Mouse (Mus musculus) adrenal gland, adult 18-20 months (tissue): Measurements from ENCODE around the gene Bms1. TPM values are rescaled to one million over a fixed set of nuclear protein-coding genes. Genes with fewer than 3 reads are reported as not detected.

Experiments used
- DNase-seq, 2 experiments: peaks; one replicate each; pipeline ENCODE4 v3.0.0; 2021 to 2022; ENCODE audit warnings: low spot score in 2 of 2
- long read RNA-seq, 2 experiments: library from polyadenylated mRNA; stranded (forward); transcript quantifications; one replicate each; pipeline ENCODE4 v2.0.0; 2021
- total RNA-seq, 2 experiments: library from RNA; stranded (reverse); gene quantifications; 1 replicate in 1 of 2; 2 replicates in 1 of 2; pipeline ENCODE4 v1.2.3; 2021

The Bms1 gene
- 10 to 100 TPM; 23.9 to 32.7 TPM for total RNA-seq
- long read RNA-seq, experiment 1, full-length matches to known transcripts: 12 of 21 reads
- long read RNA-seq, experiment 1, partial matches to known transcripts: 3 of 21 reads
- long read RNA-seq, experiment 1, other reads (novel, unspliced or antisense): 6 of 21 reads
- long read RNA-seq, experiment 2, full-length matches to known transcripts: 24 of 33 reads
- long read RNA-seq, experiment 2, partial matches to known transcripts: 6 of 33 reads
- long read RNA-seq, experiment 2, other reads (novel, unspliced or antisense): 3 of 33 reads

DNA sequence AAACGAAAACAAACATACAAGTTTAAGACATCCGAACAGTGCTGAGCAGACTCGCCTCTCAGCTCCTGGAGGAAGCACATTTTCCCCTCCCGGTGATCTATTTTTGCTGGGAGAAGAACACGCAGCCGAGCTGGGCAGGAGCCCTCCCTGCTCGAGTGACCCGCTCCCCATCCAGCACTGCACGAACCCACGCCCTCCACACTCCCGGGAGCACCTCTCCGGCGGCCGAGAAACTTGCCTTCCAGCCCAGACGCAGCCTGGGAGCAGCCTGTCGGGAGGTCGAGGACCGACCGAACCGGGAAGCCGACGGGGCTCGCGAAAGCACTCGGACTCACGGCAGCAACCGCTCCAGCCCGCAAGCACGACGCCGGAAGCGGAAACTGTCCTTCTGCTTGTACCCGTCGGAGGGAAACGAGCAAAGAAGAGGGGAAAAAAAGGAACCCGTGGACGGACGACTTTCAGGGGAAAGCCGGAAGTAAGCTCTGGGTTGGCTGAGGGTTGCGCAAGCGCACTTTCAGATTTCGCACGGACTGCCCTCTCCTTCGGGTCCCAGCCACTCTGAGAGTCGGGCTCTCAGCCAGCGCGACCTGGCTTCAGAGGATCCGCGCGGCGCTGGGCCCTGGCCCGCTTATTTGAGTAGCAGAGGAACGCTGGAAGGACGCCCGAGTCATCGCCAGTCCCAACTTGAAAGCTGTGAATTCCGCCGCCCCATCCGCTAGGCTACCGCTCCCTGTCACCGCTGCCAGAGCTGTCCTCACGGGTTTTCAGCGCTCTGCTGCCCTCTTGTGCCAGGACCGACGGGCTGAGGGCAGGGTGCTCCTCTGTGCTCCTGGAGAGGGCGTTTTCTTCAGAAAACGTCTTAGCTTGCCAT lies at the start of gene Bms1:
TSS of gene Bms1 (minus strand) at position 425 of the 871 bp plus-strand sequence.
- peak; percentile 85 to 87 for DNase-seq

DNA sequence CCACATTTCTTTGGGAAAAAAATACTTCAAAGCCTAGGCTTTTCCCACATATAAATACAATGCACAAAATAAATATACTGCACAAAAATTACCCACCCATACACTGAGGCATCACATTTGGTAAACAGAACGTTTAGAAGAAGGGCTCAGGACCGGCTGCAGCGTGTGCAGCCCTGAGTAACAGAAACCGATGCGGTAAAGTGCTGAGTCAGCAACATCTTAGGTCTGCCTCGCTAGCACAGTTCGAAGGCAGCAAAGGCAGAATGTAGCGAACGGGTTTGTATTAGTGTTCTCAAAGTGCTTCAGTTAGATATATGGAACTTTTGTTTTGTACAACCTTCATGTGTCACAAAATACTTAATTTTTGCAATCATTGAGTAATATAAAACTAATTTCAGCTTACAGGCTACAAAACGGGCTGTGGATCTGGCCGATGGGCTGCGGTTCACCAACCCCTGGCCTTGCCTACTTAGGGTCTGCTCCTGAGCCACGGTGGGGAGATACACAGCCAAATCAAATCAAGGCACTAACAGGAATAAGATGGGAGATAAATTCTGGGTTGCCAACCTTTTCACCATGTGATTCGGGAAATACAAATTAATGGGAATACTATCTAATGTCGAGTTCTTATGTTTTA lies 42.9 kb upstream of the Bms1 start:
- DNase-seq: no peak

DNA sequence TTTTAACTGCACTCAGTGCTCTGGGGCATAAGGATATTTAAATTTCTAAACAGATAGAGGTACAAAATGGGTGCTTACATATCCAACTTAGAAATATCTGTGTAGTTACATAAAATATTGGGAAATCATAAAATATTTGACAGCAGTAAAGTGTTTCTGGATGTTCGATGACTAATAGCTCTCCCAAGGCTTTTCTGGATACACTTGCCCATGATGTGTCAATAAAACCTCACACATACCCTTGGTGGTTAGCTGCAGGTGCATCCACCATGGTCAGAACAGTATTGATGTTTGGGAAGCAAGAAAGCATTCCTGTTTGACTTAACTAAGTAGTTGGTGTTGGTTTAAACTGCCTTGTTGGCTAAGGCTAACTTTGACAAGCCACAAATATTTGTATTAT lies 38.5 kb upstream of the Bms1 start:
- no peak for DNase-seq

DNA sequence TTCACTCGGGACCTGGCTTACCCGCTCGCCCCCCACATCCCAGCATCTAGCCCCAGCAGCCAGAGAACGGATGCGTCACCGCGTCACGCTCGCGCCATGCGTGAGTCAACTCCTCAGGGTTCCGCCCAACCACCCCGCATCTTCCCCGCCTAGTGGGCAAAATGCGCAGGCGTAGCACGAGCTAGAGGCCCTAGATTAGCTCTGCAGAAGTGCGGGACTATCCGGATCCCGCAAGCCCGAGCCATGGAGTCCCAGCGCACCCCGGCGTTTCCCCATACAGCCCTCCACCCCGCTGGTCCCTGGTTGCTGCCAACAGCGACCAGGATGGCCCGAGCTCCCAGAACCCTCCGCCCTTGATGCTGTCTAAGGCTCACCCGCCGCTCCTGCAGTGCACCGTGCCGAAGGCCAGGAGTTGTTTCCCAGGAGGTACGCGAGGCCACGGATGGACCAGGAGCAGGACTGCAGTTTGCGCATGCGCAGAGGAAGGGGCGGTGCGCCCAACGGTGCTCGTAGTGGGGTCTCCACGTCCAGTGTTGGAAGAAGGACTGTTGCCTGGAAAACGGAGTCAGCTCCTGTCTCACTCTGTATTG lies 35.9 kb upstream of the Bms1 start, which contains the start of gene Zfp248:
TSS of gene Zfp248 (minus strand) at position 487 of the 590 bp plus-strand sequence.
- DNase-seq: peak; percentile 88 to 89

DNA sequence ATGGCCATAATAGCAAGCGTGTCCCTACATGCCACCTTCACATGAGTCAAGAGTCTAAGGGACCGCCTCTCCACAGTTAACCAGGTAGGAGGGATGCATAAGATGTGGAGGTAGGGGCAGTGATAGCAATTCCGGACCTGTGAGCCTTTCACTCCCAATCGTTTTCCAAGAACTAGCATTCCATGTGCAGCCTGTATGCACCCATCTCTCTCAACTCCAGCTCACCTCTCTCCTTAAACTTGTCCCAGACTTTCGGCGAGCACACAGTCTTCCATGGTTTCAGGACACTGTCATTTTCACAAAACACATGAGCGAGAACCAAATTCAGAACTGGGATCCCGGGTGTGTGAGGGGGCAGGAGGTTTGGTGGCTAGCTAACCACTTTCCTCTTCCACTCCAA lies 35.2 kb upstream of the Bms1 start:
- peak in 1 of 2 experiments; percentile 6 for DNase-seq

DNA sequence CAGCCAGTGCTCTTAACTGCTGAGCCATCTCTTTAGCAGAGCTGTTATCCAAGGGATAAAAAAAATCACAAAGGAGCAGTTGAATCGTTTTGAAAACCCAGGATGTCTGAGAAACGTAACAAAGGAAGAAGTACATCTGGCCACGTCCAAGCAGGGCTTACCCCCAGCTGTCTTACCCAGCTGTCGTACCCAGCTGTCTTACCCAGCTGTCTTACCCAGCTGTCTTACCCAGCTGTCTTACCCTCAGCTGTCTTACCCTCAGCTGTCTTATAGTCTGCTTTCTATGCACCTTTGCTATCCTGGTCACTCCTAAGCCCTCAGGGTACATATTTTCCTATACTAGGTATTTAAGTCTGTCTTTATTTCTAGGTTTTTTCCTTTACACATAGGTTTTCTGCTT lies 12.2 kb upstream of the Bms1 start:
- DNase-seq: no peak

DNA sequence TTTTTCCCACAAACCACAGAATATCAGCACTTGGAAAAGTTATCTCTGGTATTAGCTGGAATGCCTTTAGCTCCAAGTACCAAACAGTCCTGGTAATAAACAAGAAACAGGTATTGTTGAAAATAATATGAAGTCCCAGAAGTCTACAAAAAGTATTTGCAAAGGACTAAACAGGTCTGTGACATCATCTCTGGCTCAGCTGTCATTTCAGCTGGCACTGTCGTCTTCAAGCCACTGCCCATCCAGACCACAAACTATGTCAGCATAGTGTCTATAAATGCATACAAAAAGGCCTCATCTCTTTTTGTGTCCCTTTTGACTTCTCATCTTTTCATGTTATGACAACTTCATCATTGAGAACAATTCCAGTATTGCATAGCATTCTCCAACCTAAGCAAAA lies 7.4 kb upstream of the Bms1 start:
- DNase-seq: no peak

DNA sequence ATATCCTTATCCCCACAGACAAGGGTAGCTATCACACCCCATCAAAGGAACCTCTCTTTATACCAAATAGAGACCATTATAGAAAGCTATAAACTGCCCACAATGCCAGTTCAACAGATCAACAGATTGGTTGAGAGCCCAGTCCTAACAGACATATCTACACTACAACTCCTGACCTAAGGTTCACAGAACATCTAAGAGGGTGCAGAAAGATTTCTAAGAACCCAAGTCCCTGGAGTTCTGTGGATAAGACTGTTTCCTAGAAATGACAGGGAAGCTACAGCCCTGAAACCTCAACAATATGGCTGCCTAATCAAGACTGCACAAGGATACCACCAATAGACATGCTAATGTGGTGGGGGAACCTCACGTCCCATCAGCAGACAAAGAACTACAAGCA lies 8.8 kb downstream of the Bms1 start:
- DNase-seq: no peak

DNA sequence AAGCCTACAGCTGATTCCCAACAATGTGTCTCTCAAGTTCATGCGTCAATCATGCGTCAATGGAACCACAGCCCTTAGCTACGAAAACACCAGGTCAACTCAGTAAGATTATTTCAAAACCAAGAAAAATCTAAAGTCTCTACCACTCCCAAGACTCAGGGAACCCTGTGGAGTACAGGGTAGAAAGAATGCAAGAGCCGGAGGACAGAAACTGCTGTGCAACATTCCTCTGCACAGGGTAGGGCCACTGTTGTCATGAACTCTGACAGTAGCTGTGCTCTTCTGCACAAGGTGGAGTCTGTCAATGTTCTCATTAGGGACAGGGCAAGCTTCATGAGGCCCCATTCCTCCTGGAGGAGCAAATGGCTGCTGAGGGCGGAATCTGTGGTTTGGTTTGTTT lies 10.8 kb downstream of the Bms1 start:
- DNase-seq: no peak

DNA sequence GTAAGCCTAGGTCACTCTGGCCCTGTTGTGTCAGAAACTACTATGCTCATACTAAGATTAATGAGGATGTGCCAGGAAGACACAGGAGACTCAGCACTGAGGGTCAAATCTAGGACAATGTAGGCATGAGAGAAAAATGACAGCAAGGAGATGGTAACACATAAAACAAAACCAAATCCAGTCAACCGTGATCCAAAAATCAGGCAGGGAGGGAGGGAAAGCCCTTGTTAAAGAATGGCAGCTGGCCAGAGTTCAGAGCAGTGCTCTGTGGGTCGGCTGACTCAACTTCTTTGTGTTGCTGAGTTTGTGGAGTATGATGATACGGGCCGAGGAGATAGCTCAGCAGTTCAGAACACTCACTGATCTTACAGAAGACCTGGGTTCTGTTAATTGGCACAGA lies 12.9 kb downstream of the Bms1 start:
- no peak for DNase-seq

DNA sequence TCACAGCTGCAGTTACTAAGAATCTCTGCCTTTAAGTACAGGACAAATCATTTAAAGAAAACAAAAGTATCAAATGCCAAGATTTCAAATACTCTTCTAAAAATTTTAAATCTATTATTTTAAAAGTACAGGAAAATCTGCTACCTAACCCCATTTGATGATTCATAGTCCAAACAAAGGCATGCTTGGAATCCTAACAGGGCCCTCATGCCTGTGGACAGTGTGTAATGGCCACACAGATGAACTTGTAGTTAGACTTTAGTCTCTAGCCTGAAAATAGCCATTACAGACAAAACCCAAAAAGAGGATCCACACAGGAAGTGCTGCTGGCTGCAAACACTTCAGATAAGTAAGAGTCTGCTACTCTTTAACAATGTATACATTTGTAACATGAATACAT lies 28.5 kb downstream of the Bms1 start:
- DNase-seq: no peak

DNA sequence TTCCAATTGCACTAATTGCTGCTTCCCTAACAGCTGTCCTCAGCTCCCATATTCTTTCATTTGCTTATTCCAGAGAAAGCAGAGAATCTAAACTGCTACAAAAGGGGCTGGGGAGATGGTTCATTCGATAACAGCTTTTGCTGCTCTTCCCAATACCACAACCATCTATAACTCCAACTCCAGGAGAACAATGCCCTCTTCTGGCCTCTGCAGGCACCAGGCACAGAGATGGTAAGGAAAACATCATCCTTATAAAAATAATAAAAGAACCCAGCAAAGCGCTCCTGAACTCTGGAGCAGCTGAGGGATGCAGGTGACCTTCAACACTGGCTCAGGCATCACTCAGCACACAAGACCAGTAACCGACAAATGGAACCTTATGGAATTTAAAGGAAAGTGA lies 33.3 kb downstream of the Bms1 start:
- no peak for DNase-seq

DNA sequence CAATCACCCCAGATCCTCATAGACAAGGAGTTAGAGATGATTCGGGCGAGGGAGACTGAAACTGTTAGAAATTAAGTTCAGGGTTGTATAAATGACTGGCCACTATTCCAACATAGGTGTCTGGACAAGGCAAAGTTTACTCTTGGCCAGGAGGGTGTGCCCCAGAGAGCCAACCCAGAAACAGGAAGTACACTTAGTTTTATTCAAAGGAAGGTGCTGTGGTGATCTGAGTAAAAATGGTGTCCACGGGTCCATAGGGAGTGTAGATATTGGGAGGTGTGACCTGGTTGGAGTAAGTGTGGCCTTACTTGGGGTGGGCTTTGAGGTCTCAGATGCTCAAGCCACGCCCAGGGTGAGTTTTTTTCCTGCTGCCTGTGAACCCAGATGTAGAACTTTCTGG lies 38.0 kb downstream of the Bms1 start:
- DNase-seq: no peak

DNA sequence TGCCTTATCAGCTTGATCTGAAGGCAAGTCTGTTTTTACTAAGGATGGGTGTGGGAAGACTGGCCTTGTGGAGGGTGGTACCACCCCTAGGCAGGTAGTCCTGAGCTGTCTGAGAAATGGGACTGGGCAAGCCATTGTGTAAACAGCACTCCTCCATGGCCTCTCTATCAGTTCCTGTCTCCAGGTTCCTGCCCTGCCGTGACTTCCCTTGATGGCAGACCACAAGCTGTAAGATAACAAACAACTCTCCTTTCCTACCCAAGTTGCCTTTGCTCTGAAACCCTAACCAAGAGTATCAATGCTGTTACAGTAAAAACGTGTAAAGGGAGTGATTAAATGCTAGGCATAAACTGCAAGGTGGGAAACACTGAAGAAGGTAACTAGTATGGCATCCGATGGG lies 38.6 kb downstream of the Bms1 start:
- no peak for DNase-seq

DNA sequence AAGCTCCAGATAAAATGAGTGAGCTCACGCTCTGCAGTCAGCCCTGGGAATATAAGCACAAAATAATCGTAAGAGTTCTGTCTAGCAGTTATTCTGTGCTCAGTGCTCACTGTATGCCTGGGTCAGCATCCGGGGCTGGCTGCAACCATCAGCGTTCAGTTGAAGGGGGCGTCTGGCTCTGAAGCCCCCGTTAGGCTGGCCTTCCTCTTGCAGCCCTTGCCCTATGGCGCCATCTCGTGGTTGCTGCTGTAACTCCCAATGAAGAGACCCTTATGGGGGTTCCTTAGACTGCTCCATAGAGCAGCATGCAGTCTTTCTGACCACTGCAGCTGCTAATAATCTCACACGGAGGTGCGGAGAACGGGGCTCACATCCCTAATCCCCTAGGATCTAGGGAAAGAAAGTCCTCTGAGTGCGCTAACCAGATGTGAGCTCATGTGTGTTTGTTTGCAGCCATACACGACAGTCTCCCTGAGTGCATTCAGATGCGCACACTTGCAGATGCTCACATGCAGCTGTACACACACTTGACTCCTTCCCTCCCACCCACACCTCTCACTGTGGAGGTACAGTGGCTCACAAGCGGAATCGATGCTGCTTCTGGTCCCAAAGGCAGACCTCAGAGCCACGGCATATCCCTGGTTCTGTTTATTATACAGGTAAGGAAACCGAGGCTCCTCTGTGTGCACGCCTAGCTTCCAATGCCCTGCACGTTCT lies 39.7 kb downstream of the Bms1 start:
- peak; percentile 43 to 62 for DNase-seq

DNA sequence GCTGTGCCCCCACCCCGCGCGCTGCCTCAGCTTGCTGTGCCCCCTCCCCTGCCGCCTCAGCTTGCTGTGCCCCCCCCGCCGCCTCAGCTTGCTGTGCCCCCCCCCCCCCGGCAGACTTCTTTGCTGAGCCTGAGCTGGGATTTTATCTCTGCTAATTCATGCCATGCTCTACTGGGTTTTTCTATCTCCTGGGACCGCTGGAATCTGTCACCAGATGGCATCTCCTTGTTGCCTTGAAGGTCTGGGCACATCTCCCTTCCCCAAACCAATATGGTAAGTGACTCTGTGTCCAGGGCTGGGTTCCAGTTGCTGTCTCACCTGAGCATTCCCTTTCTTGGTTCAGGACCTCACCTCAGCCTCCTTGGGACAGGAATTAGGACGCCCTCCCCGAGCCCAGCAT lies 41.7 kb downstream of the Bms1 start:
- no peak for DNase-seq

DNA sequence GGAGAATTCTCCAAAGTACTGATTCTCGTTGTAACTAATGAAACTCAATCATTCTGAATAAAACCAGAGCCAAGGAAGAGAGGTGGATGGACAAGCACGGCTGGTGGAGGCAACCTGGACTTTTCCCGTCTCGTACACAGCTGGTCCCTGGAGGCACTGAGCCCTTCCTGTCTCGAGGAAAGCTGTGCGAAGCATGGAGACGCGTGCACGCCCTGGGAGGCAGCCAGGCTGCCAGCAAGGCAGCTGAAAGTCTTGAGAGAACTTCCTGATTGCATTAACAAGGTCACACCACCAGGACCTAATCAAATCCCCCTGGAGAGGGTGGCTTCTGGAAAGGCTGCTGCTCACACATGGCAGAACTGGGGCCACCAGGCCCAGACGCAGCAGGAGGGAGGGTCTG lies 43.3 kb downstream of the Bms1 start:
- no peak for DNase-seq

DNA sequence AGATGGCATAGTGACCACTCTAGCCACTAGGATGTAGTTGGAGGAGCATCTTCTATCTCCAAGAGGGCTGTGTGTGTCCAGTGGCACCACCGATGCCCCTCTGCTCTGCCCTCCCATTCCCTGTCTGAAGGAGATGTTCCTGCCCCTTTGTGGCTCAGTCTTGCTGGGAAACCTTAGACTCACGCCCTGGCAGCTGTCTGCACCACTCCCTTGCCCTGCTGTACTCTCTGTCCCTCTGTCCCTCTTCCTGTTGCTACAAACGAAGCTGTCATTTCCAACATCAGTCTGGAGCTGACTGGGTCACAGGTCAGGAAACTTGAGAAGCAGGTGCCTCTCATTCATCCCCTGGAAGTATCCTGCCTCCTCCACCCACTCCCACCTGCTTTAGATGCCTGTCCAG lies 43.8 kb downstream of the Bms1 start:
- no peak for DNase-seq

DNA sequence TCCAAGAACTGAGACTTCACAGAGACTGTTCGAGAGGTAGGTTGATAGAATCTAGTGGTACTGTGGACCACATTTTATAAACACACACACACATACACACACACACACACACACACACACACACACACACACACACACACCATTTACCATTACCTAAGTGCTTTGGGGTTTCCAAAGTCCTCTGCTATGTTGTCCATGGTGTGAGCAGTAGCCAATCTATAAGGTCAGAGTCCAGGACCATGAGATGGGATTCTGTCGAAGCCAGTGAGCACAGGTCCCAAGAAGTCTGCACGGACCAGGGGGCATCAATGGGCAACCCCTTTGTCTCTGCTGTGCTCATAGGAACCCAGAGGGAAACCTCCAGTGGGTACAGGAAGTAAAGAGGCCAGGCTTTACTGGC lies 44.2 kb downstream of the Bms1 start:
- DNase-seq: no peak

DNA sequence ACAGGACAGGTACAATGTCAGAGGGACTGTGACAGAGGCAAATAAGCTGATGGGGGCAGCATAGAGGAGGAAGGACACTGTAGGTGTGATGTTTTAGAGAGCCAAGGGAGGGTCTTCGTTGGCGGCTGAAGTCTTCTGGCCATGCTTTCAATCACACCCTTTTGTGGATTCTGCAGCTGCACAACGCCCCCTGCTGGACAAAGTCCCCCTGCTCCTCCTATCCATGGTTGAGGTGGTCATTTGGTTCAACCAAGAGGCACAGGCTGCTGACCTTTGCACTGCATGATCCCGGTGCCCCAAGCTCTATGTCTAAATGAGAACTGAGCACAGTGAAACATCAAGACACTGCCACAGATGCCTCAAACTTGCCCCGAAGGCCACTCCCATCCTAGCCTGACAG lies 46.0 kb downstream of the Bms1 start:
- peak; percentile 55 to 57 for DNase-seq

DNA sequence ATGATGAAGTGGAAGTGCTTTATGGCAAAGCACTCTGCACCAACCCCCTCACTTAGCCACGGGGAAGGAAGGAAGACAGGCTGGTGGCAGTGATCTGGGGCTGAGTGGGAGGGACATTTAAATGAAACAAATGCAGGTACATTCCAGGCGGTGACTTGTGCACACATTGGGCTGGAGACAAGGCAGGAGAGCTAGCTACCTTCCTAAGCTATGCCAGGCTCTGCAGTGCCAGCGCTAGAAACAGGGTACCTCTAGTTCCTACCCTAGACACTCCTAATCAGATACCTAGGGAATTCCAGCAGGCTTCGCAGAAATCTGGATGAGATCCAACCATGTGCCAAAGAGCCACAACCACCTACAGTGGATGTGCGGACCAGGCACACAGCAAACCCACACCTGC lies 46.5 kb downstream of the Bms1 start:
- no peak for DNase-seq
